Mouse (Mus musculus) adrenal gland, postnatal 4 days (tissue): Measurements from ENCODE around the gene B3gntl1. TPM values are rescaled to one million over a fixed set of nuclear protein-coding genes. Genes with fewer than 3 reads are reported as not detected.

Experiments
- DNase-seq, 2 experiments: peaks; one replicate each; pipeline ENCODE4 v3.0.0; 2021 to 2022; ENCODE audit warnings: low spot score in 2 of 2, mixed read lengths in 2 of 2
- total RNA-seq, 2 experiments: library from RNA; stranded (reverse); gene quantifications; 2 replicates each; pipeline ENCODE4 v1.2.3; 2021

B3gntl1 gene
- total RNA-seq, 2 experiments from 2014 or later, result 11.9 to 14.5 TPM

- DNase-seq, result no peak
These were observed 22.3 kb downstream of the B3gntl1 start for GRCm38 (mm10) chr11:121650668-121651067.

DNA sequence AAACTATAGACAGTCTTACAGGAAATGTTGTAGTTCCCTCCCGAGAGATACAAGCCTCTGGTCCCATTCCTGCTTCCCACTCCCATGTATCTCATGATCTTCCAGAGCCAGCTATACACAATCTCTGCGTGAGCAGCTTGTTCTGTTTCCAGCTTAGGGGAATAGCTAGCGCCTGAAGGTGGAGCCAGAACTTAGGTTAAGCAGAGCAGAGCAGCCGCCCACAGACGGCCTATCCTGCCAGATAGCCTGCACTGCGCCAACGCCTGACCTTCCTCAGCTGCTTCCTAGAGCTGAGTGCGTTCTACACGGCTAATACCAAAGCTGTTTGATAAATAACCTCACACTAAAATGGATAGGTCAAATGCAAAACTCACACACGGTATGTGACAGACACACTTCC is 23.1 kb downstream of the B3gntl1 start:
- no peak for DNase-seq

DNA sequence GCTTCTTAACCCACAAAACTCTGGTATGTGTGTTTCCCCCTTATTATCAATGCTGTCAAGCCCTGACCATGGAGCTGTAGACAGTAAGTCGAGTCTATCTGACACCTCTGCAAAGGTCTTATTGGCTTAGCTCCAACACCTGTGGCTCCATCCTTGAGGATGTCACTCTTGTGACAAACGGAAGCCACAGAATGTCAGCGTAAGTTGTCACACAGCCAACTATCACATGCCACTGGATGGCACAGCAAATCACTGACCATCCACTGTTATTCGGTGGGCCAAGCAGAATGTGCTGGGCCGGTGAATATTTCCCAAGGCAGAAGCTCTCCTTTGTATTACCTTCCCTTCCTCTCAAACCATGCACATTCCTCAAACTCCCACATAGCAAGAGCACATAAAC is 24.8 kb downstream of the B3gntl1 start:
- DNase-seq, result no peak

- no peak for DNase-seq
These were observed 25.6 kb downstream of the B3gntl1 start for GRCm38 (mm10) chr11:121647321-121647720.

GRCm38 (mm10) chr11:121645394-121645793 is 27.6 kb downstream of the B3gntl1 start:
- no peak for DNase-seq

GRCm38 (mm10) chr11:121641501-121642145 is 31.3 kb downstream of the B3gntl1 start:
- DNase-seq, result no peak

- no peak for DNase-seq
These were observed 36.3 kb downstream of the B3gntl1 start for GRCm38 (mm10) chr11:121636646-121637045.

DNA sequence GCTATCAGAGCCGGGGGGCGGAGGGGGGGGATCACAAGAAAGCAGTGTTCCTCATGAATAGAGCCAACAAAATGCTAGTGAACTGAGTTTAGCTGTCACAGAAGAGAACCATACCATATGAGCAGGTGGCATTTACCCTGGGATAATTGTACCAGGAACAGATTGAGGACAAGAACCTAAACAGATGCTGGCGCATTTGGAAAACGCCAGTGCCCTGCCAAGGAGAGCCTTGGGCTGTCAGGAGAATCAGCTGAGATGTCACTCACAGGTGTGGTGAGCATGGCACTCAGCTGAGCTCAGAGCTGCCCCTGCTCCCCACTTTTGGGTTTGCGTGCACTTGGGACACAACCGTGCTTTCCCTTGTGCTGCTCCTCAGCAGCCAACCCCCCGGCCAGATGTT is 41.5 kb downstream of the B3gntl1 start:
- DNase-seq, result no peak

DNA sequence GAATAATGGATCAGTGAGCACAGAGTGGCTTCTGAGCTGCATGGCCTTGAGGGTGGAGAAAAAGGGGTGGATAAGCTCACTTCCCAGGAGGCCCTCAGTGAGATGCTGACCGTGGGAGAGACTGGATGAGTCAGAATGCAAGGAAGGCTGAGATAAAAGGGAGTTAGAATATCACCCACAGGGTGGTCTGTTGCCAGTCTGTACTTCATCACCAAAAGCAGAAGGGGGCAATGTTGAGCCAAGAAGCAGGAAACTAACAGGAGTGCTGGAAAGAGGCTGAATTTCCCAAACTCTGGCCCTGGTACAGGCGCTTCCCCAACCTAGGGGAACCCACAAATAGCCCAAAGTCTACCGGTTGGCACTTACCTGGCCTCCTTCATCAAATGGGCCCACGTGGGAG is 42.5 kb downstream of the B3gntl1 start:
- no peak for DNase-seq

DNA sequence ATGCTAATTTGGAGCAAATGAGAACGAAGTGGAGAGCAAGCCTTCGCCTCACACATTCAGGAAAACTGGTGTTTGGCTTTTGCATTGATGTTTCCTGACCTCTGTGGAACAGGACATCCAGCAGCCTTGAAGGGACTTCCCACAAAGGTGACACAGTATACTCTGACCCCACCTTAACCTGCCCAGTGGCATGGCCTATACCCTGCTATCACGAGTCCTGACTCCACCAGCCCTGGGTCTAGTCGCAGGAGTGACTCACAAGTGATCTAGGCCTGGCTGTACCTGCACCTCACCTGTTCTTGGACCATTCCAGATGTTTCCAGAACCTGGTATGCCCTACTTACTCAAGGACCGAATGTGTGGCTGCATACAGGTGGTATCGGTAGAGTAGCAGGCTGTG is 43.4 kb downstream of the B3gntl1 start:
- no peak for DNase-seq

- DNase-seq, result no peak
These were observed 45.4 kb downstream of the B3gntl1 start for GRCm38 (mm10) chr11:121627521-121627920.

DNA sequence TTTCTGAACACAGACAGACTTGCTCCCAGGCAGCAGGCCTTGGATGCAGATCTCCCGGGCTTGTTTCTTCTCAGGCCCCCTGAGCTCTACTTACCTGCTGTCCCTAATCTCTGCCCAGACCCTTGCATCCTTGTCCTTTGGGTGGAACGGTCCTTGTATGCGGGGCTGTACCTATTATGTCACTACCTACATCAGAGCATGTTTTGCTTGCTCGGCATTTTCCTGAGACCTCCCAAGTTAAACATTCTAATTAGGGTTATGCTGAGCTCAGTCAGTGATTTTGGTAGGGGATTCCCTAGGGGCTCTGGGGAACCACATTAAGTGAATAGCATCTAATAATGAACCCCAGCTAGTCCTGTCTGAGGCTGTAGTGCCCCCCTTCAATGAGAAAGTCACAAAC is 47.9 kb downstream of the B3gntl1 start:
- no peak for DNase-seq

- DNase-seq, result no peak
These were observed 55.6 kb downstream of the B3gntl1 start for GRCm38 (mm10) chr11:121617371-121617770.

- DNase-seq, result no peak
These were observed 56.5 kb downstream of the B3gntl1 start for GRCm38 (mm10) chr11:121616501-121616900.

DNA sequence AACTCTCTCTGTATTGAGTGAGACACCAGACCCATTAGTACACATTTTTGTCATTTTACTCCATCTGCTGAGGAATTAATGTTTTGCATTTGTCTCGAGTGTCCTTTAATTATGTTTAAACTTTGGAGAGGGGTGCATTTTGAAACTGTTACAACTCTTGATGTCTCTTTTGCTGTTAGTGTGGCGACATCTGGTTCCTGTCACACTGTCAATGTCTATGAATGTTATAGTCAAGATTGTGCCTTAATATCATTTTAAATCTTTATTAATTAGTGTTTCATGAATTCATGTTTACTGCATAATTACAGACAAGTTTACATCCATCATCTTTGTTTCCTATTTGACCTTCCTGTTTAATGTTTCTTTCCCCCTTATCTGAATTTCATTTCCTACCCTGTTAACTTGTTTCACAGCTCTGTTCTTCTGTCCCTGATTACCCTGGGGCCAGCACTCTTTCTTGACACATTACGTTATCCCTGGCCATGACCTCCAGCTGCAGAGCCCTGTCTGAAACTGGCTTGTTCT is 56.9 kb downstream of the B3gntl1 start:
- DNase-seq, result no peak

GRCm38 (mm10) chr11:121610976-121611375 is 62.0 kb downstream of the B3gntl1 start:
- no peak for DNase-seq

DNA sequence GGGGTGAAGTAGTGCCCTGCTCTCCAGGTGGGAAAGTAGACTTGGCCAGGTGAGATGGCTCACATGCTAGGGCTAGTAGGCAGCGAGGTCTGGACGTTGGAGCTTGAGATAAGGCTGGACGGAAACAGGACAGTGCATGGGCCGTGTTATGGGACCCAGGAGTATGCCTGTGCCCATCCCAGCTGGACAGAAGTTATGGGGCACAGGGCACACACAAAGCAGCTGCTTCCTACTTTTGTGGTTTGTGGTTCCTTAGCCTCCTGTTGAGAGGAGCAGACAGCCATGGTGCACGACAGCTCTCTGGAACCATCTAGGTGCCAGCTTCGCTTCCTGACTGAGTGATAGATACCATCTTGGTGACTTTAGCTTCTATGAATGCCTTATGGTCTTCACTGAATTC is 67.3 kb downstream of the B3gntl1 start:
- no peak for DNase-seq

- DNase-seq, result no peak
These were observed 71.5 kb downstream of the B3gntl1 start for GRCm38 (mm10) chr11:121601422-121601821.

- DNase-seq, result no peak
These were observed 75.7 kb downstream of the B3gntl1 start for GRCm38 (mm10) chr11:121597254-121597653.

- no peak for DNase-seq
These were observed 91.1 kb downstream of the B3gntl1 start for GRCm38 (mm10) chr11:121581856-121582255.
